Mouse (Mus musculus) lung, postnatal 0 days (tissue): Measurements from ENCODE around the gene Rgs8.

ENCODE experiments used
- CTCF ChIP-seq: IDR thresholded peaks from 2 replicates; pipeline ENCODE4 v1.5.1; 2016; ENCODE audit warnings: antibody characterized with exemption, mild to moderate bottlenecking
- EP300 ChIP-seq: IDR thresholded peaks from 2 replicates; pipeline ENCODE4 v1.6.1; 2016; ENCODE audit warnings: antibody characterized with exemption, mild to moderate bottlenecking, control low read depth

- TF ChIP-seq CTCF, result no peak
- no peak for TF ChIP-seq EP300
These were observed 48.6 kb downstream of the Rgs8 start for GRCm38 (mm10) chr1:153701461-153701860.
